Mouse (Mus musculus) frontal cortex, postnatal 14 days (tissue): Measurements from ENCODE around the gene Pqlc3.
"Not testable (repeated sequence)": the region's sequence is repeated elsewhere in the genome, so short reads cannot be mapped to it uniquely, and the experiment has no call there.

Source experiments
- DNase-seq, 2 experiments: peaks; one replicate each; pipeline ENCODE4 v3.0.0; 2022; ENCODE audit warnings: low spot score in 2 of 2

Pqlc3 gene

DNA sequence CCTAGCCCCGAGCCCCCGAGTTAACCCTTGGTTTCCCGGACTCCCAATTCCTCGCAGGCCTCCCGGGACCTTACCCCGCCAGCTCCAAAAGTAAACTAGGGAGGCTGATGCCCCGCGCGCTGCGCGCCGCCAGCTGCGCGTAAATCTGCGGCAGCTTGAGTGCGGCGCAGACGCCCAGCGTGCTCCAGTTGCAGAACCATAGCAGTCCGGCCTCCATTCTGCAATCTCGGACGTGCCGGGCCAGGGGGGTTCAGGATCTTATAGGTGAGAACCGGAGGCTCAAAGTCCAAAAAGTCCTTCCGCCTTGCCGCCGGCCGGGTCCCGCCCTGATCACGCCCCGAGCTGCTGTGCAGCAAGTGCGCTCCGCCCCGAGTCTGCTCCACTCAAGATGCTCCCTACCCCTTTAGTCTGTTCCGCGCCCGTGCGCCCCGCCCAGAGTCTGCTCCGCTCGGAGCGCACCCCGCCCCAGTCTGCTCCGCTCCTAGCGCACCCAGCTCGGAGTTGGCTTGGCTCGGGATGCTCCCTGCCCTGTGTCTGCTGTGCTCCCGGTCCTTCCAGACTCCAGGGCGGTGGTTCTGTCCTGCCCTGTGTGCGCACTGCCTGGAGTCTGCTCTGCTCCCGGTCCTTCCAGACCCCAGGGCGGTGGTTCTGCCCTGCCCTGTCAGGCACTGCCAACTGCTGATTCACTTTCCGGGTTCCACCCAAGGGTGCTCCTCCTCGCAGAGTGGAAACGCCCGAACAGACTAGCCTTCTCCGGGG lies at the start of gene Pqlc3:
TSS of gene Pqlc3 (minus strand) at position 670 of the 759 bp plus-strand sequence.
- peak; percentile 49 to 57 for DNase-seq

DNA sequence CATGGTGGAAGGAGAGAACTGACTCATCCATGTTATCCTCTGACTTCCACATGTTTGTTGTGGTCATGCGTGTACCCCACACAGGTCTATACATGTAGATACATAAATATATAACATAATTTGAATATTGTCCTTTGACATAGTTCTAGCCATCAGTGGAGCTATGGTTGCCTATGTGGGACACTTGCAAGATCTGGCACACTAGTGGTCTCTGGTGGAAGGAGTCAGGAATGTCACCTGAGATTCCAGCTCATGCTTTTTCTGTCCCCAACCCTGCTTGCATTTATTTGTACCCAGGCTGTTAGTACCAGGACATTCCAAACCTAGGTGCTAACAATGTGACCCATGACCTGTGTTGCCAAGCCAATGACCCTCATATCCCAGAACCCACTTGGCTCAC lies 49.6 kb upstream of the Pqlc3 start:
- DNase-seq: no peak

DNA sequence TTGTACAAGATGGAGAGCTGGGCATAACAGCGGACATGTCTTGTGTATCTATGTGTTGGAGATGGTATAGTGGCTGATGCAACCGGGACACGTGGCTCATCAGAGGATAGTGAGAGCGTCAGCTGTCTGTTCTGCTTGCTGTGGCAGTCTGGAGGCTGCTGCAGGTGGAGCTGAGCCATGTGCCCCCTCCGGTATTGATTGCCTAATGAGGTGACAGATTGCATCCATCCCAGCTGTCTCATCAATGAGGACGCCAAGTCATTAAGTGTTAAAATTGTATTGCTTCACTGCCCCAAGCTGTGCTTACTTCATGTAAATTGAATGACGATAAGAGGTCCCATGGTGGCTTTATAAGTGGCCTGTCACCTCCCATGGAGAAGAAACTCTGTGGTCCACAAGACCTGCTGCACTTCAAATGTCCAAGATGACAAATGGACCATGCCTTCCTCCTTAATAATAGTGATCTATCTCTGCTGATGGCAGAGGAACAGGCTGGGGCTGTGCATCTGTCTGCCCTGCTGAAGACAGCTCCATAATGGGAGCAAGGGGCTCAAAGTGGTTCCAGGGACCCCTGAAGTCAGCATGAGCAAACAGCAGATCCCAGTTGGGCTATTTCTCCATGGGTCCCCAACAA lies 48.9 kb upstream of the Pqlc3 start:
- no peak for DNase-seq

DNA sequence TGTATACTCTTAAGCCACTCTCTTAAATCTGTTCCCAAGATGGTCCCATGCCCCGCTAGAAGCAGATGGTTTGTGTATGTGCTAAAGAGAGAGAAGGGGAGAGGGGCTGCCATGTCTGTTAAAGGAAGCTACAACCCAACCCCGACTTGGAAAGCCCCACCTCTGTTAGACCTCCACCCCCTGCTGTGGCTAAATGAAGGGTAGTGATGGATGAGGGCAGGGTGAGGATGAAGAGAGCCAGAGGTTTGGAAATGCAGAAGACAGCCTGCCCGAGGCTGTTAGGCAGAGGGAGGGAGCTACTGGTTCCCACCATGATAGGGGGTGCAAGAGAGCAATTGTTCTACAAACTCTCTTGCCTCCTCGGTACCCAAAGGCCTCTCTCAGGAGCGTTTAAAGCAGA lies 43.1 kb upstream of the Pqlc3 start:
- DNase-seq: no peak

DNA sequence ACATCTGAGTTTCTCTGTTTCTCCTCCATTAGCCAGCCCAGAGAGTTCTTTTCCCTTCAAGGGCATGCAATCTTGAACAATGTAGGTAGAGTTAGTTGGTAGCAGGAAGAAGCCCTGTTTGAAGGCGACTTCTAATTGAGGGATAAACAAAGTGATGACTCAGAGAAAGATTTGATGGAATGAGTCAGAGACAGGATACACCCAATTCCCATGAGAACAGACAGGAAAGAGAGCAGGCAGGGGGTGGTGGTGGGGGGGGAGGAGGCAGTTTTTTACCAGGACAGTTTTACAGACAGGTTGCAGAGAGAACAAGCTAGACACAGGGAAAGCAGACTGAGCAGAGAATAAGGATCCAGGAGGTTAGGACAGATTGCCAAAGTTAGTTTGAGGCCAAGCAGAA lies 40.4 kb upstream of the Pqlc3 start:
- no peak for DNase-seq

DNA sequence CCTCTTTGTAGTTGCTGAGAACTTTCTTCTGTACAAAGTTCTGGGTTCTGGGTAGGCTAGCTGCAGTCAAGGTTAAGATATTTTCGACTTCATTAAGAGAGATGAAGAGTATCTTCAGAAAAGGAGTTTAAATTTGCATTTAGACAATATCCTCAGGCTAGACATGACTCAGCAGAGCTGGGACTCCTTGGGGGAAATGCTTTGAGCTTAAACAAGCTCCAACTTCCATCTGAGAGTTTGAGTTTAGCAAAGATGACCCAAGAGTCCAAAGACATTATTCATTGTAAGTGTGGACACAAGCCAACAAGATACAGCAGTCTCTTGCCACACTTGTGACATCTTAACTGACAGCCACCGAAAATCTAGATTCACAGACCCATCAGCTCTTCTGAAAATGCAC lies 39.2 kb upstream of the Pqlc3 start:
- DNase-seq: no peak

DNA sequence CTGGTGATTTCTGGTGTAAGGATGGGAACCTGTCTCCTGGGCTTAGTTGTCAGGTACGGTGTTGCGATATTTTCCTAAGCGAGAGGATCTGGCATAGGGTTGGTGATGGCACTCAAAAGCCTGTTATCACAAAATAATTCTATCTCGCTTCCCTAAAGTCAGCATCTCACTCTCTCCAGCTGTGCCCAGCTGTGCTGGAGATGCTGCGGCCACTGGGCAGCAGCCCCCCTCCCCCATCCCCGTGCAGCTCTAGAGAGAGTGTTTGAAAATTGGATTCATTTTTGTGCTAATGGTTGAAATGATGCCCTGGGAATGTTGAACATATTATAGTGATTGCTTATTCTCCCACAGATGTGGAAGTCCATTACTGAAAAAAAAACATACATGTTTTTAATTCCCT lies 38.0 kb upstream of the Pqlc3 start:
- no peak for DNase-seq

DNA sequence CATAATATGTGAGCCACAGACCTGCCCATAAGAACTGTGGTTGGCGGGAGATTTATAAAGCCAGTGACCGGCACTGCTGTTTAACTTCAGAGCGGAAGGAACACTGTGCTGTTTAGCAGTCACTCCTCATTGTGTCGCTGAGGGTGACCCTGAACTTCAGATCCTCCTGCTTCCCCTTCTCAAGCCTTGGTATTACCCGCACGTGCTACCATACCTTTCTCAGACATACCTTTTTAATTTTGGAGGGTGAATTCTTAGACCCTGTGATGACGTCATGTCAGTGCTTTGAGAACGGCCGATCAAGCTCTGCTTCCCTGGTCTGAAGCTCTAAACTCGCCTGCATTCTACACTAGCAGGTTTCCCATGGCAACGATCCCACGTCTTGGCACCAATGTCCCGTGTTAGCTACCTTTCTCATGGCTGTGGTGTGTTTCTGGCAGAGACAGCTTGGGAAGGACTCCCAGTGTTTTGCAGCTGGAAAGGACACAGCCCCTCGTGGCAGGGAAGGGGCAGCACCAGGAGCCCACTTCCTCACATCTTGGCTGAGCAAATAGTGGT lies 36.9 kb upstream of the Pqlc3 start:
- peak; percentile 36 to 40 for DNase-seq

DNA sequence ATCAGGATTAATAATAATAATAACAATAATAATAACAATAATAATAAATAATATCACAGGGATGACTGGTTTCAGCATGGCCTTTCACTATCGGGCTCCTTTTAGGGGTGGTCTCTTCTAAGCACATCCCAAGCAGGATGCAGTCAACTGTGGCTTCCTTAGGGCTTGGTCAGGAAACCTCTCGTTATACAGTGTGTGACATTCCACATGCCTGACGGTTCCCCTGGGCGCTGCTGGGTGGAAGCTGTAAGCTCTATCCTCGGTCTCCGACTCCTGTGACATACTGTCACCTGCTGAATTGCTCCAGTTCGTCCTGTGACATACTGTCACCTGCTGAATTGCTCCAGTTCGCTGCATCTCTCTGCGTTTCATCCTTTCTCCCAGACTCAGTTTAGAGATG lies 36.3 kb upstream of the Pqlc3 start:
- no peak for DNase-seq

DNA sequence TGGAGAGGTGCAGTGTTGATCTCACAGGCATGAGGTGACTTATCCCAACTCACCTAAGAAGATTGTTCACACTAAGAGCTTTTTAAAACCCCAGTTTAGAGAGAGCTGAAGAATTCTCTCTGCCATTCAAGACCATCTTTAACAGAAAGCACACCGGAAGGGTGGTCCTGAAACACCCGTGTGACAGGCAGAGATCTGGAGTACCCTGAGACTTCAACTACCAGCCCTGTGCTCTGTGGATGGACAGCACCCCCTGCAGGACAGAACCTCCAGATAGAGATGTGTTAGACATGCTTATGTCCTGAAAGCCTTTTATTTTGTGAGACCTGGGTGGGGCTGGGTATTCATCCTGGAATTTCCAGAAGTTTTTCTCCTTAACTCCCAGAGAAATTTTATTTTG lies 34.9 kb upstream of the Pqlc3 start:
- no peak for DNase-seq

DNA sequence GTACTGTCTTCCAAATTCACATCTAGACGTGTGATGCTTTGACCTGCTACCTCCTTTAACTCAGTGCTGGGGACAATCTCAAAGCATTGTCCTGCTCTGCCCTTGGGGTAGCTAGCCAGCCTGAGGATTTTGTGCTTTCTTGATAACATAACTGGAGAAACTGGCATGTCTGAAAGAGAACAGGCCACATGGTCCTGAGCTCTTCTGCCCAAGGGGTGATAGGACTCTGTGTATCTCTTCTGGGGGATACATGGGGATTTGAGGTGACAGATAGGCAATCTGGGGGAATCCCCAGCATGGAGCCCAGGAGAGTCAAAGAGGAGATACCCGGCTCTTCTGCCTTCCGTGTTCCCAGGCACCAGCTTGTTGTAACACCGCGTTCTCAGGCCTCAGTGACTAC lies 34.5 kb upstream of the Pqlc3 start:
- no peak for DNase-seq

DNA sequence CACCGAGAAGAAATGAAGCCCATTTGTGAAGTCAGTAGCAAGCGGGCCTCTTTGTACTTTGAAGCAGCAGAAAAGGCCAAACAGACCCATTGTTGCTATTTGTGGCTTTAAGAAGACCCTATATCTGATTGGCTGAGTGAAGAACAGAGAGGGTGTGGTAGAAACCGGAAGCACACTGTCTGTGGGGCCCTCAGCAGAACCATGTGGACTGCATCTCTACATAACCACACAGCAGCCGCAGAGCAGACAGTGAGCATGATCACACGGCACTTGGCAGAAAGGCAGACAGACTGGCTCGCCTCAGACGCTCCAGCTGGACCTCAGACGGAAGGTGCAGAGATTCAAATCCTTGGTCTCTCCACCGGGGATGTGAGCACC lies 33.2 kb upstream of the Pqlc3 start:
- DNase-seq: no peak

DNA sequence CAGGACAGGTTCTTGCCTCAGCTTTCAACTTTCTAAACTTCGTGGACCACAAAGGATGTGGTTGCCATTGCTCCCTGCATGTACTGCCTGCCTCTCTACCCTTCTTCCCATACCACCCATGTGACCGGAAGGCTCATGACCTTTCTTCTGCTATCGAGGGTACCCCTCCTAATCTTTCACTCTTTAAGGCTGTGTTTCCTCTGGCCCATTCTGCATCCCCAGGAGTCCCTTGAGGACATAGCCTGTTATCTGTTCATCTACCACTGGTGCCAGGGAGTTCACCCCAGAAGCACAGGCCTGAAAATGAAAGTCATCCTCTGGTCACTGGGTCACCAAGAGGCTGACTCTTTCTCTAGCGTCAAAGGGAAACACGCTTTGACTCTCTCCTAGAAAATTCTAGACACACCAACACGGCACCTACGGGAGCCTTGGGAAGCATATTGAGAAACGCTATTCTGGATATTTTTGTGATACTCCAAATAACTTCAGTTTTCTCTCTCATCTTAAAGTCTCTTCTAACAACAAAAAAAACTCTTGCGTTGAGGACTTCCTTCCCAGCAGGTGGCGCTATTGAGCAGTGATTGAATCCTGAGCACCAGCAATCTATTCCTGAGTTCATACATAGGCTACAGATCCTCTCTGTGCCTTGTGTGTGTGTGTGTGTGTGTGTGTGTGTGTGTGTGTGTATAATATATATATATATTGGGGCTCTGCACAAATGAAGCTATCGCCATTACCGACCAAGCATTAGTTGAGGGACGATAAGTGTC lies 32.7 kb upstream of the Pqlc3 start:
- DNase-seq: peak; percentile 62 to 79

DNA sequence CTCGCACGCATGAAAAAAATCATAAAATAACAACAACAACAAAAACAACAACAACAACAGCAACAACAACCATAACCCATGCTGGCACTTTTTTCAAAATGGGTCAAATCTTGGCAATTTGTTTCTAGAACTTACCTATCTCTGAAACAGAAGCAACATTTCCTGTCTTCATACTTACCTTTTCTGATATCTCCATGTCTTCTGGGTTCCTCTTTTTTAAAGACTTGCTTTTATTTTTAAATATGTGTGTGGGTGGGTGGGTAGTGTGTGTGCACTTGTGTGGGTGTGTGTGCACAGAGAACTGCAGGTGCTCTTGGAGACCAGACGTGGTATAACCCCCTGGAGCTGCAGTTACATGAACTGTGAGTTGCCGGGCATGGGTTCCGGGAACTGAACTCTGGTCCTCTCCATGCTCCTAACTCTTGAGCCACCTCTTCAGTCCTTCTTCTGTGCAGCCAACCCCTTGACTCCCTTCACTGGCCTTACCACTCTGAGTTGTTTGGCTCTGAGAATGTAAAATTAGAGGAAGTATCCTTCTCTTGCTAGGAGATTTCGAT lies 24.4 kb upstream of the Pqlc3 start:
- no peak for DNase-seq

DNA sequence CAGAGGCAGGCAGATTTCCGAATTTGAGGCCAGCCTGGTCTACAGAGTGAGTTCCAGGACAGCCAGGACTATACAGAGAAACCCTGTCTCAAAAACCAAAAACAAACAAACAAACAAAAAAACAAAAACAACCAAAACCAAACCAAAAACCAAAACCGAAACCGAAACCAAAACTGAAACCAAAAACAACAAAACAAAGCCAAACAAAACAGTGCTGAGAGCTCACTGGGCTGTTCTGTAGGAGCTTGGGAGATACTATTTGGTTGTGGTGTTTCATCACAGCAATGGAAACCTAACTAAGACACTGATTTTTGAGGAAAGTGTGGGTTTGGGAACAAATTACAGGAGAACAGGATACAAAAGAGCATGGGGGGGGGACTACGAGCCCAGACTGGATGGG lies 21.9 kb upstream of the Pqlc3 start:
- DNase-seq: no peak

DNA sequence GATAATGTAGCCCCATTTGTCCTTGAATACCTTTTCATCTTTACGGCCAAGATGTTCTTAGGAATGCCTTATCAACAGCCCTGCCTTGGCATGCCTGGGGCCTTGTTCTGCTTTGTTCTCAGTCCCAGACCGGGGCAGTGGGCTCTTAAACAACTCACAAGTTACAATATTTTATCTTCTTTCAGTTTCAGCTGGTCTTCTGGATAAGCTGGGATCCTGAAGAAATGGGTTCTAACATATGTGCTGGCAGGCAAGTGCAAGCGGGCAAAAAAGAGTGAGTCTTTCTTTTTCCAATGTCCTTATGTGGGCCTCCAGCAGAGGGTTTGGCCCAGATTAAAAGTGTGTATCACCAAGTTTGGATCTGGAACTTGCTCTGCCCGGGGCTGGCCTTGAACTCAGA lies 20.9 kb upstream of the Pqlc3 start:
- not testable (repeated sequence) for DNase-seq

DNA sequence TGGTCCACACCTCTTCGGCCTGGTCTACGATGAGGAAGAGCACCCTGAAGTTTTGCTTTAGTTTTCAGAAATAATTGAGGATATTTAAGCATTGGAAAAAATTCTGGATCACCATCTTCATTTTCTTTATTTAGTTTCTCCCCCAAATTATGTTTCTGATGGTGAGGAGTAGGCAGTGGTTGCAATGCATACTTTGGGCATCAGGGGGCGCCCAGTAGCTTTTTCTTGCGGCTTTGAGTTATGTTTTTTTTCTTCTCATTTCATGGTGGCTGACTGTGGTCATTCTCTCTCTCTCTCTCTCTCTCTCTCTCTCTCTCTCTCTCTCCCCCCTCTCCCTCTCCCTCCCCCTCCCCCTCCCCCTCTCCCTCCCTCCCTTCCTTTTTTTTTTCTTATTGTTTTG lies 18.3 kb upstream of the Pqlc3 start:
- DNase-seq: peak in 1 of 2 experiments; percentile 70

DNA sequence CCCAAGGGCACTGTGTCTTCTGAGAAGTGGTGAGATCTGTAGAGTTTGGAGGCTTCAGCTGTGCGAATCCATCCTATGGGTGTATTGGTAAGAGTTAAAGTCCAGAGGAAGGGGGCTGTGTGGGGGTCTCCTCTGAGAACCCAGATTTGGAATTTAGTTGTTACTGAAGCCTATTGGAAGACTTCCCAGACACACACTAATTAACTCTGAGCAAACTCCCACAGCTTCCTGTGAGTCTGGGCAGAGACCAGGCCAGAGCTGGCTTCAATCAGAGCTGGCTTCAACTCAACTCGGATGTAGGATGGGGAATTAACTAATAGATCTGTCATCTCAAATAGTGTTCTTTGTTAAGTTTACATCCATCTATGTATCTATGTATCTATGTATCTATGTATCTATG lies 15.5 kb upstream of the Pqlc3 start:
- no peak for DNase-seq

DNA sequence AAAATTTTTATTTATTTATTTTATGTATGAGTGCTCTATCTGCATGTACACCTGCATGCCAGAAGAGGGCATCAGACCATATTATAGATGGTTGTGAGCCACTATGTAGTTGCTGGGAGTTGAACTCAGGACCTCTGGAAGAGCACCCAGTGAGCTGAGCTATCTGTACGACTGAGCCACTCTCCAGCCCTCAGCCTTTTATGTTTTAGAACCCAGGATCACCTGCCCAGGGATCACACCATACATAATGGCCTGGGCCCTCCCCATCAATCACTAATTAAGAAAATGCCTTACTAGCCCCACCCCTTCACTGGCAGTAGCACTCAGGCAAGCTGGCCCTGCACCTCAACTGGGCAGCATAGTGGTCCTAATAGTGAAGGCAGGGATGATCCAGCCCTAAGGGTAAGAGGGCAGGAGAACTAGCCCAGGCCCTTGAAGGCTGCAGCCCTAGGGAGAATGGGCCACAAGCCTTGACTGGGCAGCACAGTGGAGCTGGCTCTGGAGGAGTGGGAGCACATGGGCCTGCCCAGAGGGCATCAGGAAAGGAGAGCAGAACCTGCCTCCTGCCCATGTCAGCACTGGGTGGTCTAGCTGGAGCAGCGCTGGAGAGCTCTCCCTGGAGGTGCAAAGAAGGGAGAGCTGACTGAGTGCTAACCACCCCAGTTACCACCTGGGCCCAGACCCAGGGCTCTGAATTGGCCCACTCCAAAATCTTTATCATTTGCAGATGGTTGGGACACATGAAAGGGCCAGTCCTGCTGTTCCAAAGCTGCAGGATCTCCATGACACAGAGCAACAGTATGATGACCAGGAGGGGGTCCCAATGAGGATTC lies 12.1 kb upstream of the Pqlc3 start:
- DNase-seq: no peak

DNA sequence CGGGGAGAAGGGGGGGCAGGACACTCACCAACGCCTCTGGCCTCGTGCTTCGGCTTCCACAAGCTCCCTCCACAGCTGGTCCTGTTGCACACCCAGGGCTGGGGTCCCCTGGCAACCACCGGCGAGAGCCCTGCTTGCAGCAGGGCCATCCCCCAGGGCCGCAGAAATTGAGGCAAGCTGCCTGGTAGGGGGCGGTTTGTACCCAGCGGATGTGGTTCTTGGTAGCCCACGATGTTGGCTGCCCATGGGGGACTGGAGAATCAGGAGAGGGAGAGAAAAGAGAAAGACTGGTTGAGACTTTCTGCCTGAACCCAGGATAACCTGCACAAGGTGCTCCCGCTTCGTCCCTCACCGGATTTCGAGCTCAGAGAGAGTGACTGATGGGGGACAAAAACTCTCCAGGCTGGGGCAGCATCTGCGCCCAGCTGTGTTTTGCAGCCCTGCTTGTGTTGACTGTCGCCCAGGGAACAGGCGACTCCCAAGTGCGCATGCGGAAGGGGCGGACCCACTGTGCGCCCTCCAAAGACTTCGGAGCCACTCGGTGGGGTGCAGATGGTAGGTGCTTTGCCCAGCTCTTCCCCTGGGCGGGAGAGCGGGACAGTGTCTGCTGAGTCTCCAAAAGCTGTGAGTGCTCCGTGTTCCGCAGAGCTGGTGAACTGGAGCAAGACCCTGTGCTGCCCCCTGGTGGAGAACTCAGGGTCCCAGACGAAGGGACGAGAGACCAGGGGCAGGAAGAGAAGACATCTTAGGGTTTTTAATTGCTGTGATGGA lies 11.1 kb upstream of the Pqlc3 start, which contains the start of gene 2410004P03Rik:
TSS of gene 2410004P03Rik (minus strand) at position 628 of the 771 bp plus-strand sequence.
- peak in 1 of 2 experiments; percentile 55 for DNase-seq
